Mouse (Mus musculus) G1E (cell line): ENCODE results near the gene Ahnak. TPM values are rescaled to one million over a fixed set of nuclear protein-coding genes. Genes with fewer than 3 reads are reported as not detected.
A peak's percentile ranks its signal among the peaks of the same experiment; 100 is the strongest.
"Not testable (repeated sequence)": the region's sequence is repeated elsewhere in the genome, so short reads cannot be mapped to it uniquely, and the experiment has no call there.

ENCODE experiments used
- ATAC-seq: 2 replicates; pipeline ENCODE4 v1.8.0; 2016; ENCODE audit warnings: mild to moderate bottlenecking; ENCODE audit not compliant: insufficient number of reproducible peaks, poor library complexity, low FRiP score, severe bottlenecking; ENCODE audit errors: extremely low read depth
- DNase-seq: peaks from one replicate; pipeline ENCODE4 v3.0.0; 2012; ENCODE audit warnings: low spot score
- H3K27me3 ChIP-seq: 2 replicates; pipeline ENCODE4 v1.6.1; 2012; ENCODE audit warnings: mild to moderate bottlenecking, low read length, inconsistent platforms; ENCODE audit not compliant: insufficient read depth
- H3K36me3 ChIP-seq: replicated peaks from 2 replicates; pipeline ENCODE3; 2012; ENCODE audit warnings: mild to moderate bottlenecking, inconsistent platforms
- H3K4me1 ChIP-seq: 2 replicates; pipeline ENCODE4 v1.6.1; 2012; ENCODE audit warnings: low read depth, low read length, inconsistent platforms, mixed read lengths; ENCODE audit not compliant: insufficient read depth
- H3K4me3 ChIP-seq: 2 replicates; pipeline ENCODE4 v1.5.1; 2012; ENCODE audit warnings: low read depth, mild to moderate bottlenecking, inconsistent platforms, low read length, moderate library complexity, mixed read lengths
- H3K9me3 ChIP-seq: replicated peaks from 2 replicates; pipeline ENCODE4 v1.6.1; 2012; ENCODE audit warnings: inconsistent platforms
- CTCF ChIP-seq: IDR thresholded peaks from 2 replicates; pipeline ENCODE4 v1.5.1; 2012; ENCODE audit warnings: low read depth, low read length, inconsistent platforms, mixed read lengths
- GATA1 ChIP-seq: IDR thresholded peaks from 2 replicates; pipeline ENCODE4 v1.6.1; 2012; ENCODE audit warnings: borderline replicate concordance, low read length, inconsistent platforms, mixed read lengths
- GATA2 ChIP-seq: IDR thresholded peaks from 2 replicates; pipeline ENCODE4 v1.6.1; 2012; ENCODE audit warnings: low read depth, low read length, inconsistent platforms, borderline replicate concordance
- POLR2AphosphoS5 ChIP-seq: IDR thresholded peaks from 2 replicates; pipeline ENCODE4 v1.6.1; 2012; ENCODE audit warnings: low read depth, low read length, inconsistent platforms; ENCODE audit not compliant: insufficient replicate concordance
- TAL1 ChIP-seq: conservative IDR thresholded peaks from 2 replicates; pipeline ENCODE4 v1.6.1; 2012; ENCODE audit warnings: low read depth, low read length, inconsistent platforms, mixed read lengths
- polyA plus RNA-seq: library from polyadenylated mRNA; stranded (reverse); fragments of >175 nt; gene quantifications from 2 replicates; pipeline ENCODE4 v1.2.3, GENCODE M21; 2012
- total RNA-seq, 2 experiments: library from RNA; stranded (forward) in 1 of 2; stranded (reverse) in 1 of 2; fragments of 200-1000 nt in 1 of 2; fragments of >200 nt in 1 of 2; fragmentation: Nextera tagmentation in 1 of 2; gene quantifications; 2 replicates each; pipeline ENCODE4 v1.2.3; 2014 to 2017

Gene Ahnak
- total and polyA plus RNA-seq, 3 experiments, result 10.4 to 124 (median 27.8) TPM

GRCm38 (mm10) chr19:8966590-8967372 is 22.3 kb upstream of the Ahnak start, which contains the start of gene Eef1g:
Eef1g (plus strand) TSS chr19:8967041.
- TF ChIP-seq GATA2 (no peak), TAL1 (no peak), GATA1 (no peak), POLR2AphosphoS5 (no peak), CTCF (no peak)
- peak; percentile 90 for DNase-seq
- peak within 1 kb of the TSS; percentile 82 for H3K4me3 ChIP-seq
- H3K36me3 ChIP-seq, result peaks cover 91% of the 10 kb centered on the region
- H3K27me3 ChIP-seq, result no peaks in the 10 kb centered on the region
- peak; percentile 95 for ATAC-seq
- no peaks in the 10 kb centered on the region for H3K9me3 ChIP-seq
- H3K4me1 ChIP-seq, result peaks cover 68% of the 10 kb centered on the region

- H3K4me3 ChIP-seq, result peak overlapping the region; percentile 82
- H3K9me3 ChIP-seq, result no peaks in the 10 kb centered on the region
- peaks cover 68% of the 10 kb centered on the region for H3K4me1 ChIP-seq
- DNase-seq, result no peak
- H3K27me3 ChIP-seq, result no peaks in the 10 kb centered on the region
- no peak for TF ChIP-seq GATA2
- no peak for TF ChIP-seq POLR2AphosphoS5
- no peak for TF ChIP-seq CTCF
- TF ChIP-seq GATA1, result no peak
- no peak for TF ChIP-seq TAL1
- no peak for ATAC-seq
- H3K36me3 ChIP-seq, result peaks cover 91% of the 10 kb centered on the region
Measured at GRCm38 (mm10) chr19:8967373-8967743, 21.7 kb upstream of the Ahnak start.

GRCm38 (mm10) chr19:8967893-8968292 is 21.2 kb upstream of the Ahnak start:
- Histone ChIP-seq H3K27me3 (no peaks in the 10 kb centered on the region), H3K4me1 (peaks cover 69% of the 10 kb centered on the region), H3K36me3 (peaks cover 91% of the 10 kb centered on the region), H3K4me3 (peak overlapping the region; percentile 82), H3K9me3 (no peaks in the 10 kb centered on the region)
- TF ChIP-seq POLR2AphosphoS5, result no peak
- TF ChIP-seq GATA2, result no peak
- no peak for TF ChIP-seq TAL1
- TF ChIP-seq CTCF, result no peak
- no peak for TF ChIP-seq GATA1
- no peak for ATAC-seq
- no peak for DNase-seq

- ATAC-seq, DNase-seq: not testable (repeated sequence)
- peaks cover 82% of the 10 kb centered on the region for H3K4me1 ChIP-seq
Measured at GRCm38 (mm10) chr19:8972491-8972890, 16.6 kb upstream of the Ahnak start.

GRCm38 (mm10) chr19:8974638-8975037 is 14.4 kb upstream of the Ahnak start:
- DNase-seq (no peak), ATAC-seq (no peak)
- peaks cover 88% of the 10 kb centered on the region for H3K4me1 ChIP-seq
- TF ChIP-seq GATA2 (no peak), CTCF (no peak), POLR2AphosphoS5 (no peak), TAL1 (no peak), GATA1 (no peak)
- H3K4me3 ChIP-seq, result peak overlapping the region; percentile 13; the same call in 1 of the 2 replicates
- H3K27me3 ChIP-seq, result no peaks in the 10 kb centered on the region
- no peaks in the 10 kb centered on the region for H3K9me3 ChIP-seq
- peaks cover 99% of the 10 kb centered on the region for H3K36me3 ChIP-seq

More at GRCm38 (mm10) chr19:8972491-8972890, 16.6 kb upstream of the Ahnak start:
- not testable (repeated sequence) for H3K9me3 ChIP-seq, H3K27me3 ChIP-seq
- Histone ChIP-seq H3K36me3 (peaks cover 98% of the 10 kb centered on the region), H3K4me3 (peak overlapping the region; percentile 38; the same call in 1 of the 2 replicates)

- no peak for DNase-seq
- TF ChIP-seq CTCF, result no peak
- no peak for TF ChIP-seq POLR2AphosphoS5
- TF ChIP-seq GATA2, result no peak
- TF ChIP-seq TAL1, result no peak
- TF ChIP-seq GATA1, result no peak
- H3K4me1 ChIP-seq, result peaks cover 88% of the 10 kb centered on the region
Measured at GRCm38 (mm10) chr19:8975491-8975890, 13.6 kb upstream of the Ahnak start.

More at GRCm38 (mm10) chr19:8975491-8975890, 13.6 kb upstream of the Ahnak start:
- no peak for ATAC-seq
- H3K27me3 ChIP-seq, result no peaks in the 10 kb centered on the region
- H3K36me3 ChIP-seq, result peaks cover 99% of the 10 kb centered on the region
- H3K9me3 ChIP-seq, result no peaks in the 10 kb centered on the region
- H3K4me3 ChIP-seq, result no peak overlapping the region
